Mouse (Mus musculus): ENCODE results near the gene Itpkb.
A peak's percentile ranks its signal among the peaks of the same experiment; 100 is the strongest.

Itpkb gene

DNA sequence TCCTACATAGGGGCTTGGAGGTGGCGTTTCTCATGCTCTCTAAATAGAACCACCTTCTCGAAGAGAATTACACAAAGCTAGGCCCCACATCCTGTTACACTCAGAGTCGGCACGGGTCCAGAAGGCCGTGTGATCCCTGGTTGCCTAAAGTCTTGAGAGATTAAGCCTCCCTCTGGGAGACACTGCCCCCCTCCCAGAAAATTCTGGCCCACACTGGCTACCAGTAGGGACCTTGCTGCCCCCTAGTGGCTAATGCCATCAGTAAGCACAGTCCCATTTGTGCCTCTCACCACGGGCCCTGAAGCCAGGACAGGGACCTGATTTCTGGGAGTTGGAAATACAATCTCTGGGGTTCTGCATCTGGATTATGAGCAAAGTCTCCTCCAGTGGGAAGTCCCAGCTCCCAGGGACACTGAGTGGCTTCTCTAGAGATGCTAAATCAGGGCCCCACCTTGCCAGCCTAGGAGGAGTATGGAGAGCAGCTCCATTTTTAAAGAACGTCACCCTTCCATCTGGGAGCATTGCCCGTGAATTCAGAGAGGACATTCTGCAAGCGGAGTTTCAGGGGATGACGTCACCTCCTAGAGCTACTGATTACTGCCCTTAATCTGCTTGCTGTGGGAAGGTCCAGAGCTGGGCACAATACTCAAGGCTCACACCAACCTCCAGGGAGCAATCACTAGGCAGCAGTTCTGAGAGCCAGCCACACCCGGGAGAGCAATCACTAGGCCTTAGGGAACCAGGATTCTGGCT is 92.0 kb downstream of the Itpkb start:
- DNase-seq: peak; percentile 83 to 90

DNA sequence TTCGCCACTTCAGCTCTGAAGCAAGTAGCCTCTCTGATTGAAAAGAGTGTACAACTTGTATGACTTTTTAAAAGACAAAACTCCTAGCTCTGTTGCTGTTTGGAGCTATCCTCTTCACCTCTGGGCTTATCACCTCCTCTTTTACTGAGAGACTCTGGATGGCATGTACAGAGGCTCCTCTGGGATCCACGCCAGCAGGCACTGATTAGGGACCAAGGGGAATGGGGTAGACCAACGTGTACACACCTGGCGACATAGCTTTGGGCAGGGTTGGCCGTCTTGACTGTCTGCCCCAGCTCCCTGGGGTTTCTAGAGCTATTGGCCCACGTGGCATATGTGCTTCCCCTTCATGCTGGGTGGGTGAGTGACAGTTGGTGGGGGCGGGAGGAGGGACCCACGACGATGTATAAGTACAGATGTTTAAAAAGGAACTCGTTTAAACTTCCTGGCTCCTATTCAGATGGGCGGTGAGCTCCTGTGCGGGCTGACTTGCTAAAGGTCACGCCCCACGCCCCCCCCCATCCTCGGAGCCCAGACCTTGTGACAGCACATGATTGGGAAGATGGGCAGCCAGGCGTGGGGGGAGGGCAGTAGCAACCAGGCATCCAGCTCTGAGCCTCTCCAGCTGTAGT is 92.8 kb downstream of the Itpkb start:
- no peak for DNase-seq

DNA sequence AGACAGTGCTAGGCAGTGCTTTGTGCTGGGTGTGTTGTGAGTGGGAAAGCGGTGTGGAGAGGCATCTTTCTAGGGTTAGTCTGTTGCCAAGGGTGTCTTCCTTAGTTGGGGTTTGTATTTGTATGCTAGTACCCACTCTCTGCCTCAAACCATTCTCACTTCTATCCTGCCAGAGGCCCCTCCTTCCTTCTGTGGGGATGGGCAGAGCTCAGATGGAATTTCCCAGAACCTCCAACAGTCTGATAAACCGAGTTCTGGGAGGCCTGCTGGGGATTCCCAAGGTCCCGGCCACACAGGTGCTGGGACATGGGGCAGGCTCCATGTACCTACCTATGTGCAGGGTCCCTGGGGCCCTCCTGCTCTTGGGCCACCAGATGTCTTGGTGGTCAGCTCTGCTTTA is 93.6 kb downstream of the Itpkb start:
- DNase-seq: no peak

DNA sequence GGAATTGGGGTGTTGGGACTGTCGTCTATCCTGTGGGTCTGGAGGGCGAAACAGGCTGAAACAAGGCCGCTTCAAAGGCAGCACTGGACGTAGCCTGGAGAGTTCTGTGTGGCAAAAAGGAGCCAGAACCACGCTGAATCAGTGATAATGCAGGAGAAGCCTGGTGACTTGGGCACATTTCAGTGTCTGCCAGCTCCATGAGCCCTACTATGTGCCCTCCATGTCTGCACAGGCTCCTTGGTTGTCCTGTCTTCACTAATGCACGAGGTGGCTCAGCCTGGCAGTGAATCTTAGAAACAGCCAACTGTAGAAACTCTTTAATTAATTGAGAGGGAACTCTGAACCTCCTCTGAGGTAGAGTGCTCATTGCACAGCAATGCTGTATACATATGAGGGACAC is 96.1 kb downstream of the Itpkb start:
- no peak for DNase-seq

DNA sequence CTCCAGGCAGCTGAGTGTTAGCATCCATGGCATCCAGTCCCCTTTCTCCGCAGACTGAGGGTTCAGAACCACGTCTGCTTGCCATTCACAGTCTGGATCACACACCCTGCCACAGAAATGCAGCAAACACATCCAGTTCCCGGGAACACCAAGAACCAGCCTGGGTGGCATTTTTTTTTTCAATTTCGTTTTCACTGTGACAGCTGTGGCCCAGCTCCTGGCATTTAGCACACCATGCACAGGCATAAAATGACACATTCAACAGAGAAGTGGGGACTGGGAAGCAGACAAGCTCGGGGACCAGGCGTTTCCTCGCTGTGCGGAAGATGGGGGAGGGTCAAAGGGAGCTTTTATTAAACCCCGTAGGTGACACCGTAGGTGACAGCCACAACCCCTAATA is 97.4 kb downstream of the Itpkb start:
- no peak for DNase-seq

DNA sequence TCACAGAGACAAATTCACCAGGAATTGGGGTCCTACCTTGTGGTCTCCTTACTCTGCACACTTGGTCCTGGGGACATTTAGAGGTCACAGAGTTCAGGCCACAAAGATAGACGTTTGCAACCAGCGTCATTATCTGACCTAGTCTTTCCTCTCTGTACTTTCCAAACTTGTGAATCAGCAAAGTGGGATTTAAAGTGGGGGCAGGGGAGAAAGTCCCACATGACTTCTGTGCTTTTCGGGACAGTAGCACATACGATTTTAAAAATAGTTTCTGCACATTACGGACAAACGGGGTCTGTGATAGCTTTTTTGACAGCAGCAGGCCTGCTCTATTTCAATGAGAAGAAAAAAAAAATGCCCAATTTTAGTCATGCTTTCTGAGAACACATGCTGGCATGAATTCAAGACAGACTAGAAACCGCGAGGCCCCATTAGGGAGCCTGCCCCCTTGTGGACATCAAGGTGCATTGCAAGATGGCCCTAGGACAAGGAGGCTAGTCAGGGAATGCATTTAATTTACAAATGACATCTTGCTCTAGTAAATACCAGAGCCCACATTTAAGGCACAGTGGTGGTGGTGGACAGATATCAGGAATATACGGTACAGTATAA is 97.9 kb downstream of the Itpkb start:
- DNase-seq: peak; percentile 81

DNA sequence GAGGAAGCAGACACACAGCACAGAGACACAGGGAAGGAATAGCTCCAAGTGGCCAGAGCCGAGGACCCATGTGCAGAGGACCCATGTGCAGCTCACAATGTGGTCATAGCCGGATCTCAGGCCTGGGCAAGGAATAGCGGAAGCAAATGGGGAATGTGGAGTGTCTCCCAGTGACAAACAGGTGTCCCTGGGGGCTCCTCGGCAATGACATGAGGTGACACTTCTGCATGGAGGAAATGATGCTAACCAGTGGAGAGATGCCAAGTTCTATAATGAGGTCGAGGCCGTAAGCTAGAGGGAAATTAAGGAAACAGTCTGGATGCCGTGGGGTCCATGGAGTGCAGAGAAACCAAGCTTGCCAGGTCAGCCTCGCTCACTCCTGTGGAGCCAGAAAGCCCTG is 98.6 kb downstream of the Itpkb start:
- no peak for DNase-seq

- DNase-seq: no peak
Measured at GRCm38 (mm10) chr1:180429819-180430218, 99.5 kb downstream of the Itpkb start.

DNA sequence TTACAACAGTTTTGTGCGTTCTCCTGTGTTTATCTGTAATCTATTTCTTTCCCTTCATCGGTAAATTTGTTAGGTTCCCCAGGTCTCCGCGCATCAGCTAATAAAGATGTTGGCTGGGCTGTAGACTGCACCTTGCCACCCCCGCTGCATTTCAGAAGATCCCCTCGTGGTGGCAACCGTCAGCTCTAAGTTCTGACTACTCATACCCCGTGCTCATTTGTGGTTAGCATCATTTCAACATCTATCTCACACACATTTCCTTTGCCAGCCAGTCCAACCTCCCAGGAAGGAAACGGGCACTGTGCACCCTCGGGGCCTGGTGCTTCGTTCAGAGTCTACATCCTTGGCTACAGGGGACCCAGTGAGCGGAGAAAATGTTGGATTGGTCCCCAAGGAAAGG is 101.5 kb downstream of the Itpkb start:
- peak; percentile 37 to 57 for DNase-seq

GRCm38 (mm10) chr1:180433098-180433538 is 102.8 kb downstream of the Itpkb start:
- DNase-seq: peak in 1 of 2 experiments; percentile 22

GRCm38 (mm10) chr1:180433796-180434566 is 103.7 kb downstream of the Itpkb start:
- peak; percentile 82 to 83 for DNase-seq

DNA sequence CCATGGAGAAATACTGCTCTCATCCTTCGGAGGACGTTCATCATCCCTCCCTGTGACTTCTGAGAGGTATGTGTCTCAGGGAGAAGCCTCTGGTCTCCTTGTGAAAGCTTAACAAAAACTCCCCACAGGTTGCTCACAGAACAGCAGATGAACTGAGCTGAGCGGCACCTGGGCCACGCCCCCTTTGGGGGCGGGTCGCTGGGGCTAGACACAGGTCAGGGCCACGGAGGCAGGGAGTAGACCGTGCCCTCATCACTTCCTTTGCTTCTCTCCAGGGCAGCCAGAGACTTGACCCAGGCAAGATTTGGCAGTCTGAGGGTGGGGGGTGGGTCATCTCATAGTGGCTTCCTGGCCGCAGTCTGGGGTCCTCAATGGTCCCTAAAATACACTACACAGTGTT is 104.6 kb downstream of the Itpkb start:
- DNase-seq: no peak

- DNase-seq: no peak
Measured at GRCm38 (mm10) chr1:180439496-180439895, 109.2 kb downstream of the Itpkb start.

- no peak for DNase-seq
Measured at GRCm38 (mm10) chr1:180444411-180444810, 114.1 kb downstream of the Itpkb start.

DNA sequence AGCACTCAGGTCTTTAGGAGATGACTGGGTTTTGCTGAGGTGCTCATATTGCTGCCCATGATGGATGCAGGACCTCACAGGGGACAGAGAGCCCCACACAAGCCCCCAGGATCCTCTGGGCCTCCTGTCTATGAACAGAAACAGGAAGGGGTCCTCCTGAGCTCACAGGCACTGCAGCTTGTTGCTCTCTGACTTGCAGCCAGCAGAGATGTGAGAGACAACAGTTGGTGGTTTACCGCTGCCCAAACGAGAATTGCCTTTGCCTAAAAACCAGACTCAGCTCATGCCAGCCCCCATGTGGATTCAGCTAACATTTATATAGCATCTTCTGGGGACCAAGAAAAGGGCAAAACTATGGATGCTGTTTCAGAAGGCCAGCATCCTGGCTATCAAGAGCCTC is 119.4 kb downstream of the Itpkb start:
- no peak for DNase-seq

GRCm38 (mm10) chr1:180458274-180458673 is 128.0 kb downstream of the Itpkb start:
- peak; percentile 31 to 39 for DNase-seq

GRCm38 (mm10) chr1:180458680-180459079 is 128.4 kb downstream of the Itpkb start:
- peak; percentile 28 to 43 for DNase-seq

DNA sequence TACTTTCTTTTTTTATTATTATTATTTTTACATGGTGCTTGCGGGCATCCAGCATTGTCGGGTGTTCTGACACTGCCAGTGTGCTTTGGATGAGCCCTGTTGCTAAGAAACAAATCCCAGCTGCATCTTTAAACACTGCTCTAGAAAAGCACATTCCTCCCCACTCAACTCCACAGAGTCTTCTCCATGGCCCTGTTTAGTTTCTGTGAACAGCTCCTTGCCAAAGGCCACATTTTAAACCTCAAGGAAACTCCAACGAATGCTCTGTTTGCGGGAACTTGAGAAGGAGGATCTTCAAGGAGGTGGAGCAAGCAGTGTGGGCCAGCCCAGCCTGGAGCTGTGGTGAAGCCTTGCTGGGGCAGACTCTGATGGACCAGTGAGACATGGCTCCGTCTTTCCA is 130.4 kb downstream of the Itpkb start:
- no peak for DNase-seq

- peak; percentile 19 to 24 for DNase-seq
Measured at GRCm38 (mm10) chr1:180462396-180462795, 132.1 kb downstream of the Itpkb start.

DNA sequence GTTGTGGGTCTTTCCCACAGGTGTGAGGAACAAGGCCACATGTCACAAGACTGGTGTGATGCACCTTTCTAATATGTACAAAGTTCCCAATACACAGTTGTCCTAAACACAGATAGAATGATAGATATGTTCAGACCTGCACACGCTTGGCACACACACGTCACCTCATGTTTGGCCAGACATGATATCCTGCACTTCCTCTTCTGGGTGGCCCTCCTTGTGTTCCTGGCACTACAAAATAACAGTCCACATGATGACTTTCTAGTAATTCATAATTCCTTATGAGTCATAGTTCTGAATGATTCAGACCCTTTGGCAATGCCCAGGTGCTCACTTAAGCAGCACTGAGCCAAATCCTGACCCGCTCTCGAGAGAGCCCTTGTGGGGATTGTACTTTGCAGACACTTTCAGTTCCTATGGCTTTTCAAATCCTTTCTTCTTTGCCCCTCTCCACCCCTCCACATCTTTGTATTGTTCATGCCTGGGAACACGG is 132.7 kb downstream of the Itpkb start:
- no peak for DNase-seq

DNA sequence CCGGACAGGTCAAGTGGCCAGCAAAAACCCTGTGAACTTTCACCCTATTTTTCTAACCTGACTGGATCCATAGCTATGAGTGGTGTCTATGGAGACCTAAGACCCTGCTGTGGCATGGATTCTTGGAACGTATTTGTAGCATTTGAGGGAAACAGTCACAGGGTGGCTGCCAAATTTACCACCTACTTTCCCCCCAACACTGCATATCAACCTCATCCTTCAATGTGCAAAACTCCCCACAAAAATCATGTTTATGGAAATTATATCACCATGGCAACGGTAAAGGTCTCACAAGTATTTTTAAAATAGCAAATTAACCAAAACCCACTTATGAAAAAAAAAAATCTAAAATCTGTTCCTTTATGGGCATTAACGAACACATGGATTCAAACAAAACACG is 134.1 kb downstream of the Itpkb start:
- no peak for DNase-seq

DNA sequence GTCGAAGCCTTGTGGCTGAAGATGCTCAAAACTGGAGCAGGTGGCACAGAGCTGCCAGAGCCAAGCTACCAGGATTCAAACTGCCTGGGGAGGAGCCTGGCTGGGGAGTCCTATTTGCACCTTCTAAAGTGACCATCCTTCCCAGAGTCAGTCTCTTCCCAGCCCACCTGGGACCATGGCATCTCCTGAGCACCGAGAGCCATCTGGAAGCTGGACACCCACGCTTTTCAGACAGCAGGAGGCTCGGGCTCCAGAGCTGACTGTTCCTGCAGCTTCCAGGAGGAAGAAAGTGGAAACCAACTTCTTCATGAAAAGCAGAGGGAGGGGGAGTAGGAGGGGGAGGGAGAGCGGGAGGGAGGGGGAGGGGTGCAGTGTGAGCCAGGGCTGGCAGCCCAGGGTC is 135.3 kb downstream of the Itpkb start:
- no peak for DNase-seq

DNA sequence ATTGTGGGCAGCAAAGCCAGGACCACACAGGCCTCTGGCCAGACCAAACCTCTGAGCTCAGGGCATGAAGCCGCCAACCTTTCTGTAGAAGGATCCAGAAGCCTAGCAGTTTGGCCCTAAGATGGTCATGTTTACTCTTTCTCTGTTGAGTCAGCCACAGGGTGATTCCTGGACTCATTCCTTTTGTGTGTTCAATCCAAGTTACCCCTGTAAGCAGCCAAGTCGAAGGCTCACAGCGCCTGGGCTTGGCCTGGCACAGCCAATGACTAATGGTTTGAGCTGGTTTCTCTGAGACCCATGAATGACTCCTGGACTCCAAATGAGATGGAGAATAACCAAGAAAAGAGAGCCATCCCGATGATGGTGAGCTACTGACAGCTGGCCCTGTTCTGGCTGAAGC is 137.7 kb downstream of the Itpkb start:
- peak in 1 of 2 experiments; percentile 25 for DNase-seq

Data from cerebellum, postnatal 14 days (tissue).